Mouse (Mus musculus): Measurements from ENCODE around the gene Arid3b. TPM values are rescaled to one million over a fixed set of nuclear protein-coding genes. Genes with fewer than 3 reads are reported as not detected.
A peak's percentile ranks its signal among the peaks of the same experiment; 100 is the strongest.

Gene Arid3b
- polyA plus RNA-seq, 1 experiment from 2014 or later: 3.8 TPM

DNA sequence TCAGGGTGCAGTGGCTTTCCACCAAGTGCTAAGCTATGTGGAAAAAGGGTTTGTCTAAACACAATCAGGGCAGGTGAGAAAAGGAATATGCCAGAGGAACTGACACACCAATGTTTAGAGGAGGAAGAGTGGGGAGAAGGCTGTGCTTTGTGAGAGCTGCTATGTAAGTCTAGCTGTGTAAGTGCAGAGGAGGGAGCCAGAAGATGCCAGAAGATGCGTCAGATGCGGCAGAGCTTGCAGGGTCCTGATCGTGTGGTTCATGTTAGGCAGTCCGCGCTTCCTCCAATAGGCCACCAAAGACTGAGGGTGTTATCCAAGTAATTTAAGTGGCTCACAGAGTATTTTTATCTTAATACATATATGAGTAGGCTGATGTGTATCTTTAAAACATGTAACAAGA lies 31.3 kb upstream of the Arid3b start:
- H3K9me3 ChIP-seq (ENCODE audit: control insufficient read depth, low read length): no peaks in the 10 kb centered on the region
- H3K4me1 ChIP-seq (ENCODE audit: control insufficient read depth, insufficient read depth, low read length): no peaks in the 10 kb centered on the region
- DNase-seq (ENCODE audit: low spot score): no peak
- H3K9ac ChIP-seq (ENCODE audit: low read depth, low read length): no peak overlapping the region
- no peak overlapping the region for H3K4me3 ChIP-seq (ENCODE audit: low read depth, low read length)
- H3K27me3 ChIP-seq (replicated peaks; ENCODE audit: control insufficient read depth, insufficient read depth, low read length): no peaks in the 10 kb centered on the region
- no peak for ATAC-seq (ENCODE audit: low read depth)
- H3K27ac ChIP-seq (replicated peaks; ENCODE audit: low read depth, low read length): no peak overlapping the region
- H3K4me2 ChIP-seq (ENCODE audit: low read depth, low read length): no peak overlapping the region
- WGBS: 78% methylated on average over 5 of the region's 5 CpGs
- H3K36me3 ChIP-seq (ENCODE audit: control insufficient read depth, insufficient read depth, low read length): no peaks in the 10 kb centered on the region

DNA sequence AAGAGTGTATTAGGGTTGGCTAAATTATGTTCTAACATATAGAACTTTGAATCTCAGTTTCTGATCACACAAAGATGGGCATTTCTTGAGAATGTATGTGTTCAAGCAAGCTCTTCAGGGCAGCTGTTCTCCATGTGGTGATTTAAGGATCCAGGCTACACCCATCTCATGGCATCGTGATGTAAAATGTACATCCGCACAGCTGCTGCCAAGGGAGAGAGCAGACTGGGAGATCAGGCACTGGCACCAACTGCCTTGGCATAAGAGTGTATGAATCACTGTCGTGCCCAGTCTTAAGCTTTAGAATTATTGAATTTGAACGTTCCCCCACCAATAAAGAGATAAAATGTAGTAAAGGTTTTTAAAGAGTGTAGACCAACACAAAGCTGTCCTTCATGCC lies 30.6 kb upstream of the Arid3b start:
- Histone ChIP-seq H3K4me2 (ENCODE audit: low read depth, low read length) (no peak overlapping the region), H3K9me3 (ENCODE audit: control insufficient read depth, low read length) (no peaks in the 10 kb centered on the region), H3K4me1 (ENCODE audit: control insufficient read depth, insufficient read depth, low read length) (no peaks in the 10 kb centered on the region), H3K27ac (replicated peaks; ENCODE audit: low read depth, low read length) (no peak overlapping the region), H3K36me3 (ENCODE audit: control insufficient read depth, insufficient read depth, low read length) (no peaks in the 10 kb centered on the region), H3K9ac (ENCODE audit: low read depth, low read length) (no peak overlapping the region), H3K27me3 (replicated peaks; ENCODE audit: control insufficient read depth, insufficient read depth, low read length) (no peaks in the 10 kb centered on the region), H3K4me3 (ENCODE audit: low read depth, low read length) (no peak overlapping the region)
- 81% methylated on average over 4 of the region's 4 CpGs for WGBS
- ATAC-seq (ENCODE audit: low read depth) (no peak), DNase-seq (ENCODE audit: low spot score) (no peak)

DNA sequence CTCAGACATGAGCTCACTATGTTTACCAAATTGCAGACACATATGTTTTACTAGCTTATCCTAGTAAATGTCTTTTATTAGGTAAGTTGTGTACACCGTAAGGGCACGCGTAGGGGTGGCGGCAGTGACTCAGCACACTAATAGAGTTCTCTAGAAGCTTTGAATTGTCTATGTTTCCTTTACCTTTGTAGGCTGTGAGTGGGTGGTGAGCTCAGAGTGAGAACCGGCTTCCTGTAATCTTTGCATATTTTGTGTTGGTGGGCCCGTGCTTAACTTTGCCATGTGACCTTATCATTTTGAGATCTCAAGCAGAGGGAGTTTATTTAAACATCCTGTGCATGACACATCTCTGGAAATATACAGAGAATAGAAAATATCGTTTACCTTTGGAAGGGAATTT lies 29.9 kb upstream of the Arid3b start:
- WGBS: 77% methylated on average over 7 of the region's 7 CpGs
- Histone ChIP-seq H3K4me1 (ENCODE audit: control insufficient read depth, insufficient read depth, low read length) (no peaks in the 10 kb centered on the region), H3K4me2 (ENCODE audit: low read depth, low read length) (no peak overlapping the region), H3K27ac (replicated peaks; ENCODE audit: low read depth, low read length) (no peak overlapping the region), H3K9me3 (ENCODE audit: control insufficient read depth, low read length) (no peaks in the 10 kb centered on the region), H3K36me3 (ENCODE audit: control insufficient read depth, insufficient read depth, low read length) (no peaks in the 10 kb centered on the region), H3K27me3 (replicated peaks; ENCODE audit: control insufficient read depth, insufficient read depth, low read length) (no peaks in the 10 kb centered on the region), H3K9ac (ENCODE audit: low read depth, low read length) (no peak overlapping the region), H3K4me3 (ENCODE audit: low read depth, low read length) (no peak overlapping the region)
- DNase-seq (ENCODE audit: low spot score): no peak
- no peak for ATAC-seq (ENCODE audit: low read depth)

DNA sequence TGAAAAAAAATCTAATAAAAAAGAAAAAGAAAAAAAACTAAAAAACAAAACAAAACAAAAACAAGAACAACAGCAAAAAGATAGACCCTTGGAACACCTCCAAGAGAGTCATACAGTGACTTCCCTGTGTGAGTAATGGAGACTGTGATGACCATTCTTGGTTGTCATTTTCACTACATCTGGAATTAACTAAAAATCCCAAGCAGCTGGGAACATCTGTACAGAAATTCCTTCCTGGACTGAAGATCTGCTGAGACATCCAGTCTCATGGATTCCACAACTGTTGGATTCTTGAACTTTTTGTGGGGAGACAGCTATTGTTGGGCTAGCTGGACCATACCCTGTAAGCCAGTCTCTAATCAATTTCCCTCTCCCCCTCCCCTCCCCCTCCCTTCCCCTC lies 27.7 kb upstream of the Arid3b start:
- no peak overlapping the region for H3K4me2 ChIP-seq (ENCODE audit: low read depth, low read length)
- no peak overlapping the region for H3K27ac ChIP-seq (replicated peaks; ENCODE audit: low read depth, low read length)
- no peaks in the 10 kb centered on the region for H3K9me3 ChIP-seq (ENCODE audit: control insufficient read depth, low read length)
- DNase-seq (ENCODE audit: low spot score) (peak; percentile 28), ATAC-seq (ENCODE audit: low read depth) (no peak)
- H3K4me3 ChIP-seq (ENCODE audit: low read depth, low read length): no peak overlapping the region
- H3K36me3 ChIP-seq (ENCODE audit: control insufficient read depth, insufficient read depth, low read length): no peaks in the 10 kb centered on the region
- no peaks in the 10 kb centered on the region for H3K4me1 ChIP-seq (ENCODE audit: control insufficient read depth, insufficient read depth, low read length)
- no peaks in the 10 kb centered on the region for H3K27me3 ChIP-seq (replicated peaks; ENCODE audit: control insufficient read depth, insufficient read depth, low read length)
- H3K9ac ChIP-seq (ENCODE audit: low read depth, low read length): no peak overlapping the region

DNA sequence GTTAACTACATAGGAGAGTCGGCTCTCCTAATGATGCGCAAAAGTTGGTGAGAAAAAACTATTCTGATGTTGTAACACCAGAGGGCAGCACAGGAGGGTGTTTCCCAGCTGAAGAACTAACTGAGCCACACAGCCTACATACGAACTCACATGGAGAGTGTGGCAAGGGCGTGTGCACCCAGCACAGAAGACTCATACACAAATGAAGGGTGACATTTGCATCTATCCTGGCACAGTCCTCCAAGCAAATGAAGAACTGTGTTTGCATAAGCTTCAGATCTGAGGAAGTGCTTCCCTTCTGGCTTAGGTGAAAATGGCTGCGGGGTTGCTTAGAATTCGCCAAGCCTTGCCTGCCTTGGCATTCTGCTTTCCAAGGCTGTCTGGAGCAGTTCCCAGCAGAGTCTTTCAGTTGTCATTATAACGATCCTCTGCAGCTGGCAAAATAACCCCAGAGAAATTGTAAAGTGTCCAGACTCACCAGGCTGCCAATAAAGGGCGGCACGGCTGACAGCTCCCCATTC lies 25.4 kb upstream of the Arid3b start:
- peak; percentile 58 for DNase-seq (ENCODE audit: low spot score)
- Histone ChIP-seq H3K4me2 (ENCODE audit: low read depth, low read length) (no peak overlapping the region), H3K9me3 (ENCODE audit: control insufficient read depth, low read length) (no peaks in the 10 kb centered on the region), H3K4me1 (ENCODE audit: control insufficient read depth, insufficient read depth, low read length) (no peaks in the 10 kb centered on the region), H3K27me3 (replicated peaks; ENCODE audit: control insufficient read depth, insufficient read depth, low read length) (no peaks in the 10 kb centered on the region), H3K27ac (replicated peaks; ENCODE audit: low read depth, low read length) (no peak overlapping the region), H3K4me3 (ENCODE audit: low read depth, low read length) (no peak overlapping the region), H3K36me3 (ENCODE audit: control insufficient read depth, insufficient read depth, low read length) (no peaks in the 10 kb centered on the region), H3K9ac (ENCODE audit: low read depth, low read length) (no peak overlapping the region)
- 43% methylated on average over 9 of the region's 9 CpGs for WGBS
- peak; percentile 71 for ATAC-seq (ENCODE audit: low read depth)

DNA sequence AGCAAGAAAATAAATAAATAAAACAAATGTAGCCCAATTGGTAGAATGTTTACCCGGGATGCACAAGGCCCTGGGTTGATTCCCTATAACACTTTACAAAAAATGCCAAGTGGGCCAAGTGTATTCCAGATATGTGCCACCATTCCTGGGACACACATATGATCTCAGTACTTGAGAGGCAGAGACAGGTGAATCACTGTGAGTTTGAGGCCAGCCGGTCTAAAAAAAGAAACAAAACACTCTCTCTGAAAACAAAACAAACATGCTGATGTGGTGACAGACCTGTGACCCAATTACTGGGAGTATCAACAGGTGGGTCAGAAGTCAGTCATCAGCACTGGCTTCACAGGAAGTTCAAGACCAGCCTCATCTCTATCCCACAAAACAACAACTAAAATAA lies 19.9 kb upstream of the Arid3b start:
- Histone ChIP-seq H3K4me2 (ENCODE audit: low read depth, low read length) (no peak overlapping the region), H3K9me3 (ENCODE audit: control insufficient read depth, low read length) (no peaks in the 10 kb centered on the region), H3K27me3 (replicated peaks; ENCODE audit: control insufficient read depth, insufficient read depth, low read length) (no peaks in the 10 kb centered on the region), H3K4me1 (ENCODE audit: control insufficient read depth, insufficient read depth, low read length) (no peaks in the 10 kb centered on the region), H3K36me3 (ENCODE audit: control insufficient read depth, insufficient read depth, low read length) (no peaks in the 10 kb centered on the region), H3K4me3 (ENCODE audit: low read depth, low read length) (no peak overlapping the region), H3K9ac (ENCODE audit: low read depth, low read length) (no peak overlapping the region), H3K27ac (replicated peaks; ENCODE audit: low read depth, low read length) (no peak overlapping the region)
- ATAC-seq (ENCODE audit: low read depth) (no peak), DNase-seq (ENCODE audit: low spot score) (no peak)
- WGBS: 78% methylated on average over 2 of the region's 2 CpGs

DNA sequence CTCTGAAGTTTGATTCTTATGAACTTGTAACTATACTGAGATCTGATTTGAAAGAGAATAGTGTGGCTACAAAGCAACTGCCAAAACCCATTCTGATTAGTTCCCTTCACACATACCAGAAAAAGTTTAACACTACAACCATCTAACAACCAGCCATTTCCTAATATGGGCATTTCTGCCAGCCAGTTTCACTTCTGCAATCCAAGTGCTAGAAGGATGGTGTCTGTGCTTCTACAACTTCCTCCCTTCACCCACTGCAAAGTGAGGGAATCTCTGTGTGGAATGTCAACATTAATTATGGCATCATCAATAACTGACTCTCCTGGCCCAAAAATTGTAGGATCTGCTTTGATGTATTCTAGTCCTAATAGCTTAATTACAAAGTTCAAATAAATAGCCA lies 17.7 kb upstream of the Arid3b start:
- no peaks in the 10 kb centered on the region for H3K27me3 ChIP-seq (replicated peaks; ENCODE audit: control insufficient read depth, insufficient read depth, low read length)
- no peak overlapping the region for H3K4me3 ChIP-seq (ENCODE audit: low read depth, low read length)
- DNase-seq (ENCODE audit: low spot score) (no peak), ATAC-seq (ENCODE audit: low read depth) (no peak)
- H3K4me2 ChIP-seq (ENCODE audit: low read depth, low read length): no peak overlapping the region
- H3K9me3 ChIP-seq (ENCODE audit: control insufficient read depth, low read length): no peaks in the 10 kb centered on the region
- no peak overlapping the region for H3K27ac ChIP-seq (replicated peaks; ENCODE audit: low read depth, low read length)
- no peak overlapping the region for H3K9ac ChIP-seq (ENCODE audit: low read depth, low read length)
- no peaks in the 10 kb centered on the region for H3K4me1 ChIP-seq (ENCODE audit: control insufficient read depth, insufficient read depth, low read length)
- H3K36me3 ChIP-seq (ENCODE audit: control insufficient read depth, insufficient read depth, low read length): no peaks in the 10 kb centered on the region

DNA sequence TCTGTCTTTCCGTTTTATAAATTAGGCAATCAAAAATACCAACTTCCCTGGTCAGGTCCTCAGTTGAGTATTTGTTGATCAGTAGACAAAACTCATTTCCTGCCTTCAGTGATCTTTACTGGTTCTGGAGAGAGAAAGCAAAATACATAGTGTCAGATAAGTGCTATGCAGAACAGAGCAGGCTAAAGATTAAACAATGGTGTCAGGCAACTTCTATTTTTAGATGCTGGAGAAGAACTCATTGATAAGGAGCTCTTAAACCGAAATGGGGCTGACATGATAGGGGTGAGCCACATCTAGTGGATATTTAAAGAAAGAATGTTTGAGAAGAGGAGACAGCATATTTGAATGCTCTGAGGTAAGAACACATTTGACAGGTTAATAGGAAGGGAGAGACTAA lies 2.4 kb upstream of the Arid3b start:
- Histone ChIP-seq H3K27me3 (replicated peaks; ENCODE audit: control insufficient read depth, insufficient read depth, low read length) (no peaks in the 10 kb centered on the region), H3K4me3 (ENCODE audit: low read depth, low read length) (no peak overlapping the region), H3K9me3 (ENCODE audit: control insufficient read depth, low read length) (no peaks in the 10 kb centered on the region), H3K9ac (ENCODE audit: low read depth, low read length) (no peak overlapping the region), H3K27ac (replicated peaks; ENCODE audit: low read depth, low read length) (no peak overlapping the region), H3K36me3 (ENCODE audit: control insufficient read depth, insufficient read depth, low read length) (no peaks in the 10 kb centered on the region), H3K4me1 (ENCODE audit: control insufficient read depth, insufficient read depth, low read length) (peaks cover 5% of the 10 kb centered on the region; the same call in 1 of the 2 replicates), H3K4me2 (ENCODE audit: low read depth, low read length) (no peak overlapping the region)
- WGBS: 82% methylated on average over 2 of the region's 2 CpGs
- no peak for DNase-seq (ENCODE audit: low spot score)
- no peak for ATAC-seq (ENCODE audit: low read depth)

DNA sequence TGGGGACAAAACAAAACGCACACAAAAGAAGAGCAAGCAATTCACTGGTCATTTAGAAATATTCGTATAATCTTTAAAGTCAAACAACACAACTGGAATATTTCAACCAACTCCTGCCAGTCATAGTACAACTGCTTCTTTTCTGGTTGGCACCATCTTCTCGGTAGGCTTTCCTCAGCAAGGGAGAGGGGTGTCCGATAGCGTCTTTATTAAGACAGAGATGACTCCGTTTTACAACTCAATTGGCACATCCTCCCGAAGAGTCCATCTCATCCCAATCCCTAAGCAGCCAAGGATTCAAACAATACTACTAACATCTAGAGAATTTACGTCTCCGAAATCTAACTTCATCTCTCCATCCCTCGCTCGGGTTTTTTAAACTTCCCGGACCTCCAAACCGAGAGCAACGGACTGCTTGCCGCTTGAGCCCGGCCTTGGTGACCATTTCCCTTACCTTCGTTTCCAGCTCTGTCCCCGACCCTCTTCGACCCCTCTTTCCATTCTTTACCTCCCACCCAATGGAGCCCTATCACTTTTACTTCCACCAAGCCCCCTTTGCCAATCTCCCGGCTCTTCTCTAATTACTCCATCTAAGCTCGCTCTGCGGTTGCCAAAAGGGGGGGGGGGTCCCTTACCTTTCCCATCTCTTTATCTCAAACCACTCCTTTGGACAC lies 615 bp downstream of the Arid3b start:
- 1% methylated on average over 22 of the region's 22 CpGs for WGBS
- Histone ChIP-seq H3K4me2 (ENCODE audit: low read depth, low read length) (peak overlapping the region; percentile 87), H3K4me1 (ENCODE audit: control insufficient read depth, insufficient read depth, low read length) (peaks cover 16% of the 10 kb centered on the region), H3K9me3 (ENCODE audit: control insufficient read depth, low read length) (no peaks in the 10 kb centered on the region), H3K27ac (replicated peaks; ENCODE audit: low read depth, low read length) (no peak overlapping the region; the same call in 1 of the 2 replicates), H3K36me3 (ENCODE audit: control insufficient read depth, insufficient read depth, low read length) (no peaks in the 10 kb centered on the region), H3K4me3 (ENCODE audit: low read depth, low read length) (peak overlapping the region; percentile 80), H3K9ac (ENCODE audit: low read depth, low read length) (peak overlapping the region; percentile 70), H3K27me3 (replicated peaks; ENCODE audit: control insufficient read depth, insufficient read depth, low read length) (0 out of 2 replicates have a peak, but pooled peaks cover 4% of the 10 kb centered on the region)
- no peak for DNase-seq (ENCODE audit: low spot score)
- ATAC-seq (ENCODE audit: low read depth): no peak

All from embryonic facial prominence, embryonic 14.5 days (tissue).